In the genomic region with DNA sequence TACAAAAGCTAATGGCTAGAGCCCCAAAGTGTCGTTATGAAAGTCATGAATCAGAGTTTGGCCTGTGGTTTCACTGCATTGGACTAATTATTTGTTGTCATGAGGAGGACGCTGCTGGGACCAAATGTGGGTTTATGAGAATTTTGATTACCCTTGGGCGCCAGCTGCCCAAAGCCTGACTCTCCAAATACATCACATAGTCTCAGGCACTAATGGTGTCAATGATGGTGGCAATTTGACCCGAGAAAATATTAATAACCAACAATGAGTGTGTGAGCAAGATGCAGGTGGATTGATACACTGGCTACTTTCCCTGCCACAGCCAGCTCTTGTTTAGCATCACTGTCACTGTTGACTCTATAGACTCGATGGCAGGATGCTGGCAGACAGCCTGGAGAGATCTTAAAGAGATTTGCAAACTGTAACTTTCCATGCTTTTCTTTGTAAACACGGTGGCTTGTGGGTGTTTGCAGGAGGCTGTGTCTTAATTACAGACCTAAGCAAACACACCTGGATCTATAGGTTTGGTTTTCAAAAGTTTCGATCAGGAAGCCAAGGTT, we compare ENCODE assay signal across 19 mouse cellular contexts.
DNase-seq lines count a peak whose midpoint lies in the region; ATAC-seq and TF ChIP-seq lines count a peak whose summit lies in the region.
"Had no signal": no experiment of that assay in that cellular context is flagged by ENCODE, and none has a peak within 500 bp of the region (broad histone marks: within the 10 kb centered on the region; RNA-seq: fewer than 3 reads in every experiment).

No protein-coding gene starts in this region.

- no peaks in the 10 kb centered on the region for H3K36me3 ChIP-seq in lung, embryonic 14.5 days (ENCODE audit: insufficient read depth)
- H3K36me3 ChIP-seq: embryonic facial prominence, embryonic 10.5 days; embryonic facial prominence, embryonic 12.5 days; forebrain, embryonic 15.5 days had no signal

- no peaks in the 10 kb centered on the region for H3K27me3 ChIP-seq in lung, embryonic 14.5 days (ENCODE audit: insufficient read depth, low read length)
- H3K27me3 ChIP-seq: embryonic facial prominence, embryonic 12.5 days; forebrain, embryonic 13.5 days; forebrain, embryonic 15.5 days; Patski had no signal

- H3K9ac ChIP-seq in lung, embryonic 14.5 days = no peak overlapping the region
- H3K9ac ChIP-seq: embryonic facial prominence, embryonic 12.5 days; forebrain, embryonic 13.5 days; forebrain, embryonic 15.5 days; forebrain, postnatal 0 days had no signal

- no peak for TF ChIP-seq POLR2A in brain, embryonic 14.5 days (IDR thresholded peaks at IDR 0.05; ENCODE audit: borderline replicate concordance, extremely low read depth, insufficient read depth, insufficient read length, poor library complexity, severe bottlenecking)

- 62% methylated on average over 7 of the region's 7 CpGs for WGBS in lung, embryonic 14.5 days

- no peak overlapping the region for H3K4me2 ChIP-seq in lung, embryonic 14.5 days
- H3K4me2 ChIP-seq: embryonic facial prominence, embryonic 12.5 days; forebrain, embryonic 13.5 days; forebrain, embryonic 15.5 days had no signal

- no peak overlapping the region for H3K27ac ChIP-seq in lung, embryonic 14.5 days (ENCODE audit: low read depth)
- H3K27ac ChIP-seq: embryonic facial prominence, embryonic 10.5 days; embryonic facial prominence, embryonic 12.5 days; forebrain, embryonic 13.5 days; forebrain, embryonic 15.5 days had no signal

- H3K9me3 ChIP-seq in lung, embryonic 14.5 days (ENCODE audit: low read depth, low read length) = no peaks in the 10 kb centered on the region
- H3K9me3 ChIP-seq: embryonic facial prominence, embryonic 10.5 days; embryonic facial prominence, embryonic 12.5 days; forebrain, embryonic 13.5 days; forebrain, embryonic 15.5 days had no signal

- no peak overlapping the region for H3K4me3 ChIP-seq in lung, embryonic 14.5 days (ENCODE audit: low read depth, low read length)
- H3K4me3 ChIP-seq: embryonic facial prominence, embryonic 10.5 days; embryonic facial prominence, embryonic 12.5 days; forebrain, embryonic 13.5 days; forebrain, embryonic 15.5 days had no signal

- no peaks in the 10 kb centered on the region for H3K4me1 ChIP-seq in lung, embryonic 14.5 days (ENCODE audit: insufficient read depth)
- H3K4me1 ChIP-seq: forebrain, embryonic 13.5 days; forebrain, embryonic 15.5 days had no signal

- DNase-seq in lung, embryonic 14.5 days = peak; percentile 66
- DNase-seq in lung, postnatal 25 days (ENCODE audit: low spot score) = no peak
- peak; percentile 56 for DNase-seq in Muller cell, postnatal 12 days (ENCODE audit: inconsistent ontology term)
- DNase-seq in brain, embryonic 14.5 days (ENCODE audit: low read depth) = peak; percentile 26
- no peak for DNase-seq in adrenal gland, postnatal 36 days
- DNase-seq: adrenal gland, adult 8-10 months; adrenal gland, postnatal 14 days; cerebellum, adult 11-12 months; cerebellum, adult 2 months; cerebellum, adult 9-10 months; cerebellum, postnatal 10 days; cerebellum, postnatal 25 days; forebrain, postnatal 0 days had no signal

- no peak; the same call in 1 of the 2 replicates for ATAC-seq in lung, embryonic 14.5 days (ENCODE audit: insufficient read depth)
- ATAC-seq: activated CD4-positive, CD25-positive, alpha-beta regulatory T cell, adult 4 months; forebrain, embryonic 13.5 days; forebrain, embryonic 15.5 days; forebrain, postnatal 0 days; Patski had no signal

- no peak for TF ChIP-seq CTCF in lung, embryonic 14.5 days (IDR thresholded peaks at IDR 0.05; ENCODE audit: low read depth)
- TF ChIP-seq CTCF in brain, embryonic 14.5 days (IDR thresholded peaks at IDR 0.05; ENCODE audit: borderline replicate concordance, extremely low read depth, insufficient read depth, insufficient read length) = no peak

Comparison
In these comparisons a context has a peak if more than half of its experiments do, and no peak if none do; other contexts are left out.
1. DNase-seq: peak in lung, embryonic 14.5 days (single experiment), Muller cell, postnatal 12 days (single experiment) and brain, embryonic 14.5 days (single experiment); none in lung, postnatal 25 days (single experiment) and adrenal gland, postnatal 36 days (0 of 2).